Mouse (Mus musculus) erythroblast, embryonic 14.5 days (primary cell): ENCODE results near the gene Tbl1x. TPM values are rescaled to one million over a fixed set of nuclear protein-coding genes. Genes with fewer than 3 reads are reported as not detected.

Source experiments
- H3K27me3 ChIP-seq: 2 replicates; pipeline ENCODE4 v1.6.1; 2012; ENCODE audit warnings: inconsistent platforms; ENCODE audit not compliant: control insufficient read depth
- H3K36me3 ChIP-seq: 2 replicates; pipeline ENCODE4 v1.6.1; 2012; ENCODE audit warnings: mild to moderate bottlenecking, inconsistent platforms; ENCODE audit not compliant: control insufficient read depth
- H3K4me1 ChIP-seq: 2 replicates; pipeline ENCODE4 v1.6.1; 2012; ENCODE audit warnings: inconsistent platforms; ENCODE audit not compliant: control insufficient read depth
- H3K4me3 ChIP-seq: replicated peaks from 2 replicates; pipeline ENCODE3; 2012; ENCODE audit warnings: moderate library complexity, mild to moderate bottlenecking, inconsistent platforms
- H3K9me3 ChIP-seq: 2 replicates; pipeline ENCODE4 v1.6.1; 2012; ENCODE audit warnings: low read length, inconsistent platforms, mixed read lengths; ENCODE audit not compliant: control insufficient read depth
- GATA1 ChIP-seq: IDR thresholded peaks from 2 replicates; pipeline ENCODE4 v1.6.1; 2012; ENCODE audit warnings: low read length, inconsistent platforms, mixed read lengths
- TAL1 ChIP-seq: IDR thresholded peaks from 3 replicates; pipeline ENCODE4 v1.6.1; 2012; ENCODE audit warnings: low read length, inconsistent platforms, mixed read lengths
- polyA plus RNA-seq: library from polyadenylated mRNA; stranded (reverse); fragments of >175 nt; gene quantifications from 2 replicates; pipeline ENCODE4 v1.2.3, GENCODE M21; 2012

Tbl1x gene
- polyA plus RNA-seq = 0.09 and 0.10 TPM in 2 replicates

- Histone ChIP-seq H3K36me3 (no peaks in the 10 kb centered on the region), H3K27me3 (no peaks in the 10 kb centered on the region), H3K4me1 (peaks cover 25% of the 10 kb centered on the region), H3K4me3 (peak within 1 kb of the TSS; percentile 74), H3K9me3 (0 out of 2 replicates have a peak, but pooled peaks cover 6% of the 10 kb centered on the region)
- TF ChIP-seq GATA1 = no peak
- TF ChIP-seq TAL1 = no peak
Measured at GRCm38 (mm10) chrX:77510371-77511300, at the start of gene Tbl1x. Gene Tbl1x, plus strand, starts transcription at chrX:77511013.

GRCm38 (mm10) chrX:77469216-77469615 is 41.6 kb upstream of the Tbl1x start:
- no peaks in the 10 kb centered on the region for H3K9me3 ChIP-seq
- no peaks in the 10 kb centered on the region for H3K27me3 ChIP-seq
- H3K36me3 ChIP-seq = no peaks in the 10 kb centered on the region
- no peak overlapping the region for H3K4me3 ChIP-seq
- no peaks in the 10 kb centered on the region for H3K4me1 ChIP-seq
- TF ChIP-seq GATA1 = no peak
- no peak for TF ChIP-seq TAL1

- H3K27me3 ChIP-seq = no peaks in the 10 kb centered on the region
- no peaks in the 10 kb centered on the region for H3K9me3 ChIP-seq
- H3K4me1 ChIP-seq = no peaks in the 10 kb centered on the region
- H3K36me3 ChIP-seq = no peaks in the 10 kb centered on the region
- TF ChIP-seq TAL1 (no peak), GATA1 (no peak)
- no peak overlapping the region for H3K4me3 ChIP-seq
Measured at GRCm38 (mm10) chrX:77472858-77473257, 38.0 kb upstream of the Tbl1x start.

GRCm38 (mm10) chrX:77473511-77473910 is 37.3 kb upstream of the Tbl1x start:
- no peaks in the 10 kb centered on the region for H3K4me1 ChIP-seq
- no peaks in the 10 kb centered on the region for H3K9me3 ChIP-seq
- no peaks in the 10 kb centered on the region for H3K27me3 ChIP-seq
- TF ChIP-seq GATA1 = no peak
- TF ChIP-seq TAL1 = no peak
- H3K36me3 ChIP-seq = no peaks in the 10 kb centered on the region
- no peak overlapping the region for H3K4me3 ChIP-seq

GRCm38 (mm10) chrX:77474551-77474950 is 36.3 kb upstream of the Tbl1x start:
- TF ChIP-seq GATA1 (no peak), TAL1 (no peak)
- H3K36me3 ChIP-seq = no peaks in the 10 kb centered on the region
- no peaks in the 10 kb centered on the region for H3K27me3 ChIP-seq
- no peaks in the 10 kb centered on the region for H3K9me3 ChIP-seq
- no peaks in the 10 kb centered on the region for H3K4me1 ChIP-seq
- no peak overlapping the region for H3K4me3 ChIP-seq

GRCm38 (mm10) chrX:77477526-77477925 is 33.3 kb upstream of the Tbl1x start:
- TF ChIP-seq TAL1 (no peak), GATA1 (no peak)
- no peaks in the 10 kb centered on the region for H3K4me1 ChIP-seq
- no peaks in the 10 kb centered on the region for H3K27me3 ChIP-seq
- H3K36me3 ChIP-seq = no peaks in the 10 kb centered on the region
- H3K4me3 ChIP-seq = no peak overlapping the region
- H3K9me3 ChIP-seq = no peaks in the 10 kb centered on the region

- H3K36me3 ChIP-seq = no peaks in the 10 kb centered on the region
- H3K4me1 ChIP-seq = no peaks in the 10 kb centered on the region
- no peak overlapping the region for H3K4me3 ChIP-seq
- TF ChIP-seq TAL1 (no peak), GATA1 (no peak)
- H3K27me3 ChIP-seq = no peaks in the 10 kb centered on the region
- H3K9me3 ChIP-seq = no peaks in the 10 kb centered on the region
Measured at GRCm38 (mm10) chrX:77487922-77488799, 22.7 kb upstream of the Tbl1x start.

- no peak for TF ChIP-seq TAL1
- no peak for TF ChIP-seq GATA1
Measured at GRCm38 (mm10) chrX:77490127-77490526, 20.7 kb upstream of the Tbl1x start.

GRCm38 (mm10) chrX:77509149-77509548 is 1.7 kb upstream of the Tbl1x start:
- Histone ChIP-seq H3K4me1 (peaks cover 25% of the 10 kb centered on the region), H3K9me3 (0 out of 2 replicates have a peak, but pooled peaks cover 6% of the 10 kb centered on the region), H3K27me3 (no peaks in the 10 kb centered on the region), H3K4me3 (peak overlapping the region; percentile 74), H3K36me3 (no peaks in the 10 kb centered on the region)
- no peak for TF ChIP-seq TAL1

More at GRCm38 (mm10) chrX:77490127-77490526, 20.7 kb upstream of the Tbl1x start:
- no peaks in the 10 kb centered on the region for H3K36me3 ChIP-seq
- no peaks in the 10 kb centered on the region for H3K4me1 ChIP-seq
- H3K4me3 ChIP-seq = no peak overlapping the region
- H3K27me3 ChIP-seq = no peaks in the 10 kb centered on the region
- no peaks in the 10 kb centered on the region for H3K9me3 ChIP-seq
